In the genomic region with DNA sequence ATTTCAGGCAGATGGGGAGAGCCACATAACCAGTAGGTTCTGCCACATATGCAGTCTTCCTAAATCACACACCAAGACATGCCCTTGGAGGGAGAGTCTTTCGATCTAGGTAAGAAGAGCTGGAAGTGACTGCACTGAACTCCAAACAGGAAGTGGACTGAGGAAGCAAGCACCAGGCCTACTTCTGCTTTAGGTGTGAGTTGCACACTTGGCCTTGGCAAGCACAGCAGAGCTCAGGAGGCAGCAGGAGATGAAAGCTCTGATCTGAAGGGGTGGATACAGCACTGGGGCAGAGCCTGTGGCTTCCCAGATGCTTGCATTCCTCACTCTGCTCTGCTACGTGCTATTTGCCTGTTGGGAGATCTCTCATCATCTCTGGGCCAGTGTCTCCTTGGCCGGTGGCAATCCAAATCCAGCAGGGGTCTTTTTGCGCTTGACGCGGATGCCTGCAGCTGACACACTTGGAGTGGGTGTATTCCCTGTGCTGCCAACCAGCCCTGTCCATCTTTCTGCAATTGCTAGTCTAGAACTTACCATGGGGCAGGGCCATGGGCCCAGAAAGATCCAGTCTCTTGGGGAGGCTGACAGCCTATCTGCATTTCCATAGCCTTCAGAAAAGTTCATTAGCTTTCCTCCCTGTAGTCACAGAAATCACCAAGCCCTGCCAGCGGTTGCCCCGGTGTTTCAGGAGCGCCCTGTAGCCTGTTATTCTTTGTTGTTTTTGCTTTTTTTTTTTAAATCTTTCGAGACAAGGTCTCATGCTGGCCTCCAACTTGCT, we compare ENCODE assay signal across 9 mouse cellular contexts. TPM values are rescaled to one million over a fixed set of nuclear protein-coding genes. Genes with fewer than 3 reads are reported as not detected.
DNase-seq lines count a peak whose midpoint lies in the region; ATAC-seq and TF ChIP-seq lines count a peak whose summit lies in the region.
"Had no signal": no experiment of that assay in that cellular context is flagged by ENCODE, and none has a peak within 500 bp of the region (broad histone marks: within the 10 kb centered on the region; RNA-seq: fewer than 3 reads in every experiment).

No protein-coding gene starts in this region.

- TF ChIP-seq CTCF in intestine, postnatal 0 days (IDR thresholded peaks at IDR 0.05; ENCODE audit: low read depth): no peak
- no peak for TF ChIP-seq CTCF in G1E (IDR thresholded peaks at IDR 0.05; ENCODE audit: low read depth, low read length)
- no peak for TF ChIP-seq CTCF in kidney, adult 2 months (conservative IDR thresholded peaks at IDR 0.05; ENCODE audit: insufficient read depth, insufficient read length, low read depth, low read length)

- H3K36me3 ChIP-seq in intestine, embryonic 14.5 days (ENCODE audit: control insufficient read depth, insufficient read depth, low read length): no peaks in the 10 kb centered on the region
- H3K36me3 ChIP-seq in intestine, postnatal 0 days (ENCODE audit: control insufficient read depth, insufficient read depth): no peaks in the 10 kb centered on the region
- no peaks in the 10 kb centered on the region for H3K36me3 ChIP-seq in G1E (replicated peaks)
- H3K36me3 ChIP-seq in heart, embryonic 16.5 days (ENCODE audit: control insufficient read depth, insufficient read depth): no peaks in the 10 kb centered on the region
- no peaks in the 10 kb centered on the region for H3K36me3 ChIP-seq in kidney, adult 2 months (ENCODE audit: control insufficient read depth, insufficient read depth, low read length)

- no peaks in the 10 kb centered on the region for H3K27me3 ChIP-seq in intestine, embryonic 14.5 days (replicated peaks; ENCODE audit: control insufficient read depth, insufficient read depth, low read length)
- H3K27me3 ChIP-seq in intestine, postnatal 0 days (replicated peaks; ENCODE audit: control insufficient read depth, insufficient read depth, low read length): no peaks in the 10 kb centered on the region
- H3K27me3 ChIP-seq in G1E (ENCODE audit: insufficient read depth, low read length): peaks cover 3% of the 10 kb centered on the region; the same call in 1 of the 2 replicates
- no peaks in the 10 kb centered on the region for H3K27me3 ChIP-seq in heart, embryonic 16.5 days (ENCODE audit: control insufficient read depth, insufficient read depth, low read length)
- no peaks in the 10 kb centered on the region for H3K27me3 ChIP-seq in kidney, adult 2 months (replicated peaks; ENCODE audit: control insufficient read depth, insufficient read depth, low read length)

- no peak for ATAC-seq in intestine, embryonic 14.5 days (replicated peaks; ENCODE audit: low FRiP score, low TSS enrichment, low read depth)
- no peak for ATAC-seq in intestine, postnatal 0 days
- peak; percentile 22 for ATAC-seq in G1E (ENCODE audit: extremely low read depth, insufficient number of reproducible peaks, low FRiP score, poor library complexity, severe bottlenecking)
- ATAC-seq in heart, embryonic 16.5 days (replicated peaks; ENCODE audit: extremely low read depth, insufficient read depth, low FRiP score): no peak

- H3K9me3 ChIP-seq in intestine, embryonic 14.5 days (ENCODE audit: control insufficient read depth, low read length): no peaks in the 10 kb centered on the region
- H3K9me3 ChIP-seq in intestine, postnatal 0 days (ENCODE audit: control insufficient read depth): no peaks in the 10 kb centered on the region
- no peaks in the 10 kb centered on the region for H3K9me3 ChIP-seq in G1E (replicated peaks)
- H3K9me3 ChIP-seq in heart, embryonic 16.5 days (replicated peaks; ENCODE audit: control insufficient read depth, low read length): no peaks in the 10 kb centered on the region

- no peak for TF ChIP-seq POLR2A in kidney, adult 2 months (IDR thresholded peaks at IDR 0.05; ENCODE audit: low read depth, low read length)

- H3K4me2 ChIP-seq in intestine, embryonic 14.5 days (ENCODE audit: low read length): no peak overlapping the region
- H3K4me2 ChIP-seq in intestine, postnatal 0 days (replicated peaks; ENCODE audit: low read depth): no peak overlapping the region
- H3K4me2 ChIP-seq in heart, embryonic 16.5 days (ENCODE audit: low read depth, low read length): no peak overlapping the region

- H3K27ac ChIP-seq in intestine, embryonic 14.5 days (ENCODE audit: low read depth): 0 out of 2 replicates have a peak overlapping the region, but pooled peaks have one; percentile 16
- H3K27ac ChIP-seq in intestine, postnatal 0 days (ENCODE audit: low read depth, low read length): no peak overlapping the region
- H3K27ac ChIP-seq in heart, embryonic 16.5 days (ENCODE audit: low read length): peak overlapping the region; percentile 6
- no peak overlapping the region for H3K27ac ChIP-seq in kidney, adult 2 months (ENCODE audit: insufficient read depth, low read depth, low read length)

- H3K4me3 ChIP-seq in intestine, embryonic 14.5 days (ENCODE audit: low read depth, low read length): no peak overlapping the region
- H3K4me3 ChIP-seq in intestine, postnatal 0 days (ENCODE audit: low read depth, low read length): no peak overlapping the region
- H3K4me3 ChIP-seq in G1E (ENCODE audit: low read depth, low read length): no peak overlapping the region
- no peak overlapping the region for H3K4me3 ChIP-seq in heart, embryonic 16.5 days (ENCODE audit: low read length)
- no peak overlapping the region for H3K4me3 ChIP-seq in kidney, adult 2 months (ENCODE audit: insufficient read depth, low read depth, low read length)

- 79% methylated on average over 10 of the region's 10 CpGs for WGBS in intestine, embryonic 14.5 days
- 82% methylated on average over 10 of the region's 10 CpGs for WGBS in intestine, postnatal 0 days
- WGBS in heart, embryonic 16.5 days: 64% methylated on average over 10 of the region's 10 CpGs
- 74% methylated on average over 10 of the region's 10 CpGs for WGBS in kidney, adult 2 months

- H3K4me1 ChIP-seq in intestine, embryonic 14.5 days (replicated peaks; ENCODE audit: control insufficient read depth, insufficient read depth, low read length): peaks cover 32% of the 10 kb centered on the region
- peaks cover 7% of the 10 kb centered on the region; the same call in 1 of the 2 replicates for H3K4me1 ChIP-seq in intestine, postnatal 0 days (replicated peaks; ENCODE audit: control insufficient read depth, insufficient read depth, low read length)
- H3K4me1 ChIP-seq in G1E (ENCODE audit: insufficient read depth, low read depth, low read length): peaks cover 55% of the 10 kb centered on the region
- H3K4me1 ChIP-seq in heart, embryonic 16.5 days (ENCODE audit: control insufficient read depth, insufficient read depth, low read length): peaks cover 48% of the 10 kb centered on the region
- H3K4me1 ChIP-seq in kidney, adult 2 months (ENCODE audit: control insufficient read depth, insufficient read depth, low read length): 0 out of 2 replicates have a peak, but pooled peaks cover 3% of the 10 kb centered on the region

- no peak overlapping the region for H3K9ac ChIP-seq in intestine, embryonic 14.5 days (ENCODE audit: low read length)
- no peak overlapping the region for H3K9ac ChIP-seq in intestine, postnatal 0 days (ENCODE audit: low read depth, low read length)
- peak overlapping the region; percentile 31; the same call in 1 of the 2 replicates for H3K9ac ChIP-seq in heart, embryonic 16.5 days (ENCODE audit: low read length)

- DNase-seq in intestine, embryonic 14.5 days (ENCODE audit: low spot score): no peak
- peak; percentile 65 for DNase-seq in G1E (ENCODE audit: low spot score)
- DNase-seq in lung, postnatal 4 days: peak; percentile 50 to 51
- no peak for DNase-seq in thymus, postnatal 14 days
- no peak for DNase-seq in kidney, adult 2 months
- DNase-seq in cerebellum, postnatal 4 days (ENCODE audit: low spot score in 2 of 2): no peak
- DNase-seq: retina, postnatal 1 day had no signal

RNA-seq across cellular contexts. Expression of a gene that starts 25.8 kb away (rescaled TPM):
- not detected in 2 replicates for polyA plus RNA-seq in intestine, embryonic 14.5 days (2014; fragmentation: Nextera tagmentation; extraction: Ambion mirVana)
- not detected in 2 replicates for polyA plus RNA-seq in intestine, postnatal 0 days (2015; fragmentation: Nextera tagmentation; extraction: Ambion mirVana)
- total RNA-seq in G1E (2014; fragmentation: Nextera tagmentation) (not detected in 2 replicates), G1E (2017) (0.06 and 0.22 TPM in 2 replicates)
- polyA plus RNA-seq in G1E (2012): not detected in 2 replicates
- polyA plus RNA-seq in heart, embryonic 16.5 days (2015; fragmentation: Nextera tagmentation; extraction: Ambion mirVana): not detected in 2 replicates
- 0.06 and 0.16 TPM in 2 replicates for polyA plus RNA-seq in kidney, adult 2 months (2012; rRNA removed)

RNA-seq across cellular contexts. Expression of a gene that starts 34.0 kb away (rescaled TPM):
- polyA plus RNA-seq in intestine, embryonic 14.5 days (2014; fragmentation: Nextera tagmentation; extraction: Ambion mirVana): 11.9 and 12.6 TPM in 2 replicates
- polyA plus RNA-seq in intestine, postnatal 0 days (2015; fragmentation: Nextera tagmentation; extraction: Ambion mirVana): 6.6 and 6.7 TPM in 2 replicates
- total RNA-seq in G1E (2014; fragmentation: Nextera tagmentation): 23.0 and 26.9 TPM in 2 replicates
- total RNA-seq in G1E (2017): 31.9 and 35.4 TPM in 2 replicates
- polyA plus RNA-seq in G1E (2012): 11.5 and 16.8 TPM in 2 replicates
- 11.0 and 12.0 TPM in 2 replicates for polyA plus RNA-seq in heart, embryonic 16.5 days (2015; fragmentation: Nextera tagmentation; extraction: Ambion mirVana)
- 9.8 and 10.4 TPM in 2 replicates for polyA plus RNA-seq in kidney, adult 2 months (2012; rRNA removed)

RNA-seq across cellular contexts. Expression of a gene that starts 41.1 kb away (rescaled TPM):
- 8.1 and 9.9 TPM in 2 replicates for polyA plus RNA-seq in intestine, embryonic 14.5 days (2014; fragmentation: Nextera tagmentation; extraction: Ambion mirVana)
- polyA plus RNA-seq in intestine, postnatal 0 days (2015; fragmentation: Nextera tagmentation; extraction: Ambion mirVana): 1.2 and 1.8 TPM in 2 replicates
- total RNA-seq in G1E (2014; fragmentation: Nextera tagmentation) (13.0 and 28.7 TPM in 2 replicates), G1E (2017) (9.1 and 10.9 TPM in 2 replicates)
- 6.9 and 7.1 TPM in 2 replicates for polyA plus RNA-seq in G1E (2012)
- polyA plus RNA-seq in heart, embryonic 16.5 days (2015; fragmentation: Nextera tagmentation; extraction: Ambion mirVana): 11.9 and 13.9 TPM in 2 replicates
- 0.08 and 0.11 TPM in 2 replicates for polyA plus RNA-seq in kidney, adult 2 months (2012; rRNA removed)

Comparison
In these comparisons a context has a peak if more than half of its experiments do, and no peak if none do; other contexts are left out.
1. H3K27ac ChIP-seq: peak in intestine, embryonic 14.5 days (single experiment) and heart, embryonic 16.5 days (single experiment); none in intestine, postnatal 0 days (single experiment) and kidney, adult 2 months (single experiment).
2. DNase-seq: peak in G1E (single experiment) and lung, postnatal 4 days (2 of 2); none in intestine, embryonic 14.5 days (single experiment), thymus, postnatal 14 days (single experiment), kidney, adult 2 months (single experiment) and cerebellum, postnatal 4 days (0 of 2).